Mouse (Mus musculus): ENCODE results near the gene Rnf40.

The Rnf40 gene

DNA sequence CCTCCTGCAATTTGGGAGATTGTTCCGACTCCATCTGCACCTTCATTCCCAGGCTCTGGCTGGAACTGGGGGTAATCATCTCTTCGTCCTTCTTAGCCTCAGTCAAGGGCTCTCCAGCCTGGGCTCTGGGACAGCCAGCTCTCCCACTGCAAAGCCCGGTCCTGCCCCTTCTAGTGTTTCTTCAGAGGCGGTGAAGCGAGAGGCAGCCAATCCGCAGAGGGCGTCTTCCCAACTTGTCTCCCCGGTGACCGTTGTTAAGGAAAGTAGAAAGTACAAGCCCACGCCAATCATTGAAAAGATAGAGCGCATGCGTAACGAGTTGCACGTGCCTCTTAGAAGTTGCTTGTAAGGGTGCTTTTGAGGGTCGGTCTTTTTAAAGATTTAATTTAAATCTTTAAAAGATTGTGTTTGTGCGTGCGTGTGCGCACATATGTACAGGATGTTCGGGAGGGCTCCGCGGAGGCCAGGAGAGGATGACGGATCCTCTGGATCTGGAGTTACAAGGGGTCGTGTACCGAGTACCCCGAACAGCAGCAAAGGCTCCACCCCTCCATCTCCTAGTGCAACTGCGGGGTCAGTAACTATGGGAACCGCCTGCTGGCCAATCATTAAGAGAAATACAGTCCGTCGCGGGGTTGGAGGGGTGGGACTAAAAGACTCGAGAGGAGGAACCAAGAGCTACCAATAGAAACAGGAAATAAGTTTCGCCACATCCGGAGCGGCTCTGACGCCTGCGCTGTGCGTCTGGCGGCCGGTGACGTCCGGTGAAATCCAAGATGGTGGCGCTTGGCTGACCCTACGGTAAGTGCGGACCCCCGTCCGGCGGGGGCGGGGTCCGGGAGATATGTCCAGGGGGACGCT, at the start of gene Rnf40, which contains the start of gene Ccdc189:
Gene Rnf40 (plus strand): TSS at position 757 of the 861 bp plus-strand sequence.
Gene Ccdc189 (minus strand): TSS at position 585 of the 861 bp plus-strand sequence.
- peak; percentile 99 for DNase-seq

DNA sequence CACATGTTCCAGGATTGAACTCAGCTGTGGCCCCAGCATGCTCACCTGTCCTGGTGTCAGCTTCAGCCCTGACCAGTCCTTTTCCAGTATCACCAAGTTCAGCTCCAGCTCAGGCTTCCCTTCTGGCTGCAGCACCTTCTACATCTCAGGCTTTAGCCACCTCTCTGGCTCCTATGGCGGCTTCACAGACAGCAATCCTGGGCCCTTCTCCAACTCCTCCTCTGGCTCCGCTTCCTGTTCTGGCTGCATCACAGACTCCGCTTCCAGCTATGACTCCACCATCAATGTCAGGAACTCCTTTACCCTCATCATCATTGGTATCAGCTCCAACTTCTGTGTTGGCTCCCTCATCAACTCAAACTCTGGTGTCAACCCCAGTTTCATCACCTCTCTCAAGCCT, 46.9 kb upstream of the Rnf40 start:
- DNase-seq: no peak

- peak; percentile 43 for DNase-seq
Observed at GRCm38 (mm10) chr7:127549116-127549835, 39.3 kb upstream of the Rnf40 start.

GRCm38 (mm10) chr7:127551558-127551957, 37.0 kb upstream of the Rnf40 start:
- no peak for DNase-seq

DNA sequence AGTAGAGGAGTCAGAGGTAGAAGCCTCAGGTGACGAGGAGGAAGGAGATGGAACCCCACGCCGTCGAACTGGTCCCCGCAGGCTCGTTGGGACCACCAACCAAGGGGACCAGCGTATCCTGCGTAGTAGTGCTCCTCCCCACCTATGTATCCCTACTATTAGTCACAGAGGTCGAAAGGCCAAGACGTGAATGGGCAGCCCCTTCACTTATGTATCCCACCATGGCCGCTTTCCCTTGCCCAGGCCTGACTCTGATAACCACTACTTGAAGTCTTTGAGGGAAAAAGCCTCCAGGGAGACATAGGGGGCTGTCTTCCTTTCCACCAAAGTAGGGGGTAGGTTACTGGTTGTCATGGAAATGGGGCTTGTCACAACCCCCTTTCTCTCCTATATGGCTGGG, 28.0 kb upstream of the Rnf40 start:
- no peak for DNase-seq

DNA sequence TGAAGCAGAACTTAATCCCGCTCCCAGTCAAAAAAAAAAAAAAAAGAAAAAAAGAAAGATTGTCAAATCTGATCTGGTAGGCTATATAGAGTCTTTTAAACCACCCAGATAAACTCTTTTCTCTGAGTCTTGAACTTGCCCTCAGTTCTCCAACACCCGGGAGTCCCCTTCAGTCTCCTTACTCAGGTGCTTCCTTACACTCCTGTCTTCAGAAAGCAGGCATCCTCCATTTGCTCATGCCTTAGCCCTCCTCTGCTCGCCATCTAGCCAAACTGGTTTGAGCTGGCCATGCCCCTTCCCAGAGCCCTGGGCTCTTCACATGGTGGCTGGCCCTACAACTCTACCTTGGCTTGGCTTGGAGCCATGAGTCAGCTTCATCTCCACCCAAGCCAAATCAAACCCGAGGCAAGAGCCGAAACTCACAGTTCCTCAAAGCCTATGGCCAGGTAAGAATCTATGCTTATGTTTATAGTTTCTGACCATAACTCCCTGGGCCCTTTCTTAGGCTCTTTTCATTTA, 27.2 kb upstream of the Rnf40 start, which contains the start of gene Tmem265:
Gene Tmem265 (plus strand): TSS at position 51 of the 519 bp plus-strand sequence.
- DNase-seq: no peak

DNA sequence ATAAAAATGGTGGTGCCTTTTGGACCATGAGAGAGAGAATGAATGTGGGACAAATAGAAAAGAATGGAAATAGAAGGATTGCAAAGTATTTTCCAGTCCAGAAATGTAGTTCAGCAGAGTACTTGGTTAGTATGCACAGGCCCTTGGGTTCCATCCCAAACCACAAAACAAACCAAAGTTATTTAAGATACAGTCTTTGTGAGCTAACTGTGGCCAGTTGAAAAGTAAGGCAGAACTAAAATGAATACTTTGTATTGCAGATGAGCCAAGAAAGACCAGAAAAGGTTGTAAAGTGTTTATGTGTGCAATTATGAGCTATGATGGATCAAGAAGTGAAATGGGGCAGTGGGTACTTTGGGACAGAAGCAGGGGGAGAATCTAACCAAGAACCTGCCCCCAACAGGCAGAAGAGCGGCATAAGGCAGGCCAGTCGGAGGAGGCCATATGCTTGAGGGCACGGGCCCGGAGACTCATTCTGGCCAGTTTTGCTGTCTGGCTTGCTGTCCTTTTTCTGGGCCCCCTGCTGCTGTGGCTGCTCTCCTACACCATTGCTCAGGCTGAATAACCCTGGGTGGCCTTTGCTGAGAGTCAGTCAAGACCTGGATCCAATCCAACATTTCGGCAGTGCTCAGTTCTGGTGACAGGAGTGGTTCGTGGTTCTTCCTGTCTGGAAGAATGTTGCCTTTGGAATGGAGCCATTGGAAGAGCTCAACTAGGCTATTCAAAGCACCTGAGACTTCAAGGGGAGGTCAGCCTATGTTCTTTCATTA, 24.0 kb upstream of the Rnf40 start:
- DNase-seq: peak; percentile 58

DNA sequence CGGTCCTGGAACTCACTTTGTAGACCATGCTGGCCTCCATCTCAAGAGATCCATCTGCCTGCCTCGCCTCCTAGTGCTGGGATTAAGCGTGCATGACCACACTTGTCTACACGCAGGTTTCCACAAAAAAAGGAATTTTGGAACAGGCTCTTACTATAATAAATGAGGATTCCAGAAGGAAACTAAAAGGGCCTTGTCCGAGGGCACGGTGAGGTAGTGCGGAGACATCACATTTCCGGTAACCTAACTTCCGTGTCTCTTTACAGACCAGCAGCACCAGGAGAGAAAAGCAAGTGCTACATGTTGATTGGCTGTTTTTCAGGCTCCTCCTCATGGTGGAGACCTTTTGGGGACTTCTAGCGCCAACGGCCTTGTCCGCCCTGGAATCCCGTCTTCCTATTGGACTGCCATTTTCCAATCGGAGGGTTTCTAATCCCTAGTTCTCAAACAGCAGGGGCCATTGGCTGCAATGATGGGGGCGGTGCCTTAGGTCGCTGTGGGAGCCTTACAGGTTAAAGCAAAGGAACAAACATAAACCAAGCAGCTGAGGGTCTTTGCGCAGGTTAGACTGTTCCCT, 15.6 kb upstream of the Rnf40 start, which contains the start of gene Phkg2:
Gene Phkg2 (plus strand): TSS at position 446 of the 577 bp plus-strand sequence.
- DNase-seq: peak; percentile 98

DNA sequence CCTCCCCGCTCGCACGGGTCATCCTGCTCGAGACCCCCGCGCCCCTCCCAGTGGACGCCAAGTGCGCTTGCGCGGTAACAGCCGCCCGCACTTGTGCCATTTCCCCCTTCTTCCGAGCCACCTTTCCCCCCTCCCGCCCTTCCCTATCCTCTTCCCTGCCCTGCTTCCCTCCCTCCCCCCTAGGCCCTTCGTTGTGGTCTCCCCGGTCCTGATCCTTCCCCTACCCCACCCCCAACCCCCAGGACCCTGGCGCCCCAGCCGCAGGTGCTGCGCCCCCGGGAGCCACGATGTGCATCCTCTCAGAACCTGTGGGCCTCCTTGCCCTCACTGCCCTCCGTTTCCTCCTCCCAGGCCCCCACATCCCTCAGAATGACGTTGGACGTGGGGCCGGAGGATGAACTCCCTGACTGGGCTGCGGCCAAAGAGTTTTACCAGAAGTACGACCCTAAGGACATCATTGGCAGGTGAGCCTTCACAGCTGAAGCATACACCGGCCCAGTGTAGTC, 15.0 kb upstream of the Rnf40 start:
- DNase-seq: no peak

GRCm38 (mm10) chr7:127574115-127574514, 14.5 kb upstream of the Rnf40 start:
- no peak for DNase-seq

GRCm38 (mm10) chr7:127583260-127583659, 5.3 kb upstream of the Rnf40 start:
- no peak for DNase-seq

- no peak for DNase-seq
Observed at GRCm38 (mm10) chr7:127585031-127585430, 3.5 kb upstream of the Rnf40 start.

GRCm38 (mm10) chr7:127586149-127586548, 2.4 kb upstream of the Rnf40 start:
- no peak for DNase-seq

GRCm38 (mm10) chr7:127587196-127587595, 1.4 kb upstream of the Rnf40 start:
- DNase-seq: no peak

DNA sequence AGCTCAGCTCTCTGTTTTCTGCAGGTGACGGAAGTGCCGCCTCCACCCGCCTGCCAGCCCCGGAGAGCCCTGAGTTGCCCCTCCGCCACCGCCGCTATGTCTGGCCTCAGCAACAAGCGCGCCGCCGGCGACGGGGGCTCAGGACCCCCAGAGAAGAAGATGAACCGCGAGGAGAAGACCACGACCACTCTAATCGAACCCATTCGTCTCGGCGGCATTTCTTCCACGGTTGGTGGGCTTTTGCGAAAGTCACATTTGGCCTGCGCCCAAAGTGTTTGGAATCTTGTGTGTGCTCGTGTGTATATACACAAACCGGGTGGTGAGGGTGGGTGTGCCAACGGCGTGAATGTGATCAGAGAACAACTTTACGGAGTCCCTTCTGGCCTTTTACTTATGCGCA, 334 bp downstream of the Rnf40 start:
- peak; percentile 36 for DNase-seq

DNA sequence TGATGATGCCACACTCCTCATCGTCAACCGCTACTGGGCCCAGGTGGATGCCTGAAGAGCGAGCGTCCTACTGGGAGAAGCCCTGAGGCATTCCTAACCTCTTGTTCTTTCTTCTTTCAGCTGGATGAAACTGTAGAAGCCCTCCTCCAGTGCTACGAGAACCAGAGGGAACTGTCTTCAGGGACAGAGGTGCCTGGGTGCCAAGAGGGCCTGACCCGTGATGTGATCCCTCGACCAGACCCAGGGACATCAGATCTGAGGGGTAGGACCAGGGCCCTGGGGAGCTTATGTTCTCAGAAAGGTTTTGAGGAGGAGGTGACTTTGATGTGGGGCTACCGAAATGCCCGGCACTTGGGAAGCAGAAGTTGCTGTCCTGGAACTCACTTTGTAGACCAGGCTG, 1.1 kb downstream of the Rnf40 start:
- no peak for DNase-seq

GRCm38 (mm10) chr7:127591108-127591507, 2.5 kb downstream of the Rnf40 start:
- DNase-seq: no peak

GRCm38 (mm10) chr7:127592575-127592974, 4.0 kb downstream of the Rnf40 start:
- DNase-seq: no peak

DNA sequence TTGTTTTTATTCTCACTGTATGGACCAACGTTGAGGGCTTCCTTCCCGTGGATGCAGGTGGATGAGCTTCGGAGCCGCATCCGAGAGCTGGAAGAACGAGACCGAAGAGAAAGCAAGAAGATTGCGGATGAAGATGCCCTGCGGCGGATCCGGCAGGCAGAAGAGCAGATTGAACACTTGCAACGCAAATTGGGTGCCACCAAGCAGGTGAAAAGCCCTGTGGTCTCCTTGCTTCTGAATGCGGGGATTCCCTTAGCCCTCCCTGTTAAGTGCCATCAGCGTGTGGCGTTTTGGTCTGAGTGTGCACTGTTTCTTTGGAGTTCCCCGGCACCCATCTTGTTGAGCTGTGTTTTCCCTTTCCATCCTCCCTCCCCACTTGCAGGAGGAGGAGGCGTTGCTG, 8.2 kb downstream of the Rnf40 start:
- no peak for DNase-seq

DNA sequence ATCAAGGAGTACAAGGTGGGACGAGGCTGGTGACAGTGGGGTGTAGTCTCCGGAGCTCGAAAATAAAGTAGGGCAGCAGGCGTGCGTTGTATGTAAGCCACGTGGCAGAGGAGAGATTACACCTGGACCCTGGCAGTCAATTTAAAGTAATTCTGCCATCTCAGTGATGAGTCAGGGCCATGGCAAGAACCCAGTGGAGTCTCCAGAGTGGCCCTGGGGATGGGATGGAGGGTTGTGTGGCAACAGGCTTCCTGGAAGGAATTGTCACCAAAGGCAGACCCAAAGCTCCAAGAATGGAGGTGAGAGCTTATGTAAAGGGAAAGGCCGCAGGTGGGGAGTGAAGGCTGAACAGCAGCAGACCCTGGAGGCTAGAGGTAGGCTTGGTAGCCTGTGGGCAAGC, 12.0 kb downstream of the Rnf40 start:
- DNase-seq: no peak

DNA sequence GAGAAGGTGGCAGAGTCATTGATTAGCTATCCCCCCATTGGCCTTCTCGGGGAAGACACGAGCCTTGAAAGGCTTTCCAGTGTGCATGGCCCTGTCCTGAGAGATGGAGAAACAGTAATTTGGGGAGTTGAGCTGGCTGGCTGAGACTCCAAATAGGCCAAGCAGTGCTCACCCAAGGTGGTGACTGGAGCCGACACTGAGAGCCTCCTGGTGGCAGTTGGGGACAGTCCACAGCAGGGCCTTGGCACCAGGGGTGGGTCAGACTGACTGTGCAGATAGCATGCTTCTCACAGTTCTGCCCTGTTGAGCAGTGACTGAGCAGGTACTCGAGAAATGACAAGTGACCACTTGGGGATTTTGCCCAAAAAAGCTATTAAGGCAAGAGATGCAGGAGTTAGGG, 13.2 kb downstream of the Rnf40 start:
- no peak for DNase-seq

DNA sequence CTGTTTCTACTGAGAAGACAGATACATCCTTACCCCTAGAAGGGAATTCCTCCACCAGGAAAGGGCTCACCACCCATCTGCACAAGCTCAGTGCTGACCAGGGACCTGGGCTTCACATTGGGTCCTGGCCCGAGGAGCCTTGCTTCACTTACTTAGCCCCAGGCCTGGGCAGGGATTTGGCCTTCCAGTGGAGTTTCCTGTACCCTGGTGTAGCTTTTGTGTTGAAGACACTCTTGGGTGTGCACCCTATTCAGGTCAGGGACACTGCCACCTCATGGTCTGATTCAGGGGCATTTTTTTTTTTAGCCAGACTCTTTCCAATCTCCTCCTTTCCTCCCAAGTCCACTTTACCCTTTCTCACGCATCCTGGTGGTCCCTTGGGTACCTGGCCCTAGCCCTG, 14.3 kb downstream of the Rnf40 start:
- no peak for DNase-seq

Data from kidney, adult 11 months (tissue).